Mouse (Mus musculus) MEL (cell line): ENCODE measurements around the gene Esp24. TPM values are rescaled to one million over a fixed set of nuclear protein-coding genes. Genes with fewer than 3 reads are reported as not detected.
"Not testable (repeated sequence)": the region's sequence is repeated elsewhere in the genome, so short reads cannot be mapped to it uniquely, and the experiment has no call there.

ENCODE experiments used
- DNase-seq: peaks from one replicate; pipeline ENCODE4 v3.0.0; 2011; ENCODE audit warnings: low read depth, low spot score
- H3K27ac ChIP-seq: 2 replicates; pipeline ENCODE4 v1.5.1; 2012; ENCODE audit warnings: low read depth, mild to moderate bottlenecking, control low read depth, low read length, moderate library complexity; ENCODE audit not compliant: control insufficient read depth
- H3K27me3 ChIP-seq, 2 experiments: fragments of 150-350 bp in 1 of 2; sonication (generic) in 1 of 2; 2 replicates each; pipeline ENCODE4 v1.6.1; 2012; ENCODE audit warnings: low read length in 2 of 2, mild to moderate bottlenecking in 2 of 2, improper control_type of control experiment in 1 of 2, moderate library complexity in 1 of 2; ENCODE audit not compliant: insufficient read depth in 2 of 2, control insufficient read depth in 1 of 2
- H3K36me3 ChIP-seq, 2 experiments: 2 replicates each; pipeline ENCODE4 v1.6.1; 2012 to 2014; ENCODE audit warnings: low read length in 2 of 2, improper control_type of control experiment in 1 of 2, inconsistent platforms in 1 of 2, mild to moderate bottlenecking in 1 of 2; ENCODE audit not compliant: insufficient read depth in 2 of 2, control insufficient read depth in 1 of 2
- H3K4me1 ChIP-seq, 2 experiments: fragments of 150-350 bp in 1 of 2; sonication (generic) in 1 of 2; 2 replicates each; pipeline ENCODE4 v1.6.1; 2012; ENCODE audit warnings: low read length in 2 of 2, improper control_type of control experiment in 1 of 2, mild to moderate bottlenecking in 1 of 2; ENCODE audit not compliant: insufficient read depth in 2 of 2, control insufficient read depth in 1 of 2
- H3K4me3 ChIP-seq, 2 experiments: fragments of 150-350 bp in 1 of 2; sonication (generic) in 1 of 2; 2 replicates each; pipeline ENCODE4 v1.5.1; 2012; ENCODE audit warnings: low read depth in 2 of 2, low read length in 2 of 2, mild to moderate bottlenecking in 2 of 2, moderate library complexity in 2 of 2, control low read depth in 1 of 2, improper control_type of control experiment in 1 of 2; ENCODE audit not compliant: control insufficient read depth in 1 of 2, insufficient read depth in 1 of 2
- H3K79me2 ChIP-seq: 2 replicates; pipeline ENCODE4 v1.6.1; 2012; ENCODE audit warnings: mild to moderate bottlenecking, low read length, moderate library complexity; ENCODE audit not compliant: control insufficient read depth, poor library complexity, insufficient read depth
- H3K9ac ChIP-seq: 2 replicates; pipeline ENCODE4 v1.6.1; 2012; ENCODE audit warnings: low read depth, mild to moderate bottlenecking, control low read depth, low read length, moderate library complexity; ENCODE audit not compliant: control insufficient read depth, poor library complexity, severe bottlenecking
- H3K9me3 ChIP-seq: fragments of 150-350 bp; sonication (generic); replicated peaks from 2 replicates; pipeline ENCODE4 v1.6.1; 2012; ENCODE audit warnings: mild to moderate bottlenecking, low read length, improper control_type of control experiment, moderate library complexity; ENCODE audit not compliant: insufficient read depth
- CHD2 ChIP-seq: IDR thresholded peaks from 2 replicates; pipeline ENCODE4 v1.6.1; 2011; ENCODE audit warnings: low read length, improper control_type of control experiment
- E2F4 ChIP-seq: IDR thresholded peaks from 2 replicates; pipeline ENCODE4 v1.6.1; 2011; ENCODE audit warnings: low read depth, low read length, improper control_type of control experiment, borderline replicate concordance
- ELF1 ChIP-seq: IDR thresholded peaks from 2 replicates; pipeline ENCODE4 v1.6.1; 2014; ENCODE audit warnings: low read depth, mild to moderate bottlenecking, inconsistent platforms, low read length, improper control_type of control experiment, moderate library complexity
- EP300 ChIP-seq, 2 experiments: IDR thresholded peaks; 2 replicates each; pipeline ENCODE4 v1.6.1; 2011; ENCODE audit warnings: improper control_type of control experiment in 2 of 2, low read length in 2 of 2, low read depth in 1 of 2, mild to moderate bottlenecking in 1 of 2
- ETS1 ChIP-seq: IDR thresholded peaks from 2 replicates; pipeline ENCODE4 v1.6.1; 2012; ENCODE audit warnings: low read depth, mild to moderate bottlenecking, inconsistent platforms, low read length, improper control_type of control experiment, moderate library complexity
- HCFC1 ChIP-seq: IDR thresholded peaks from 2 replicates; pipeline ENCODE4 v1.6.1; 2012; ENCODE audit warnings: low read depth, mild to moderate bottlenecking, inconsistent platforms, low read length, improper control_type of control experiment, moderate library complexity
- MAX ChIP-seq: IDR thresholded peaks from 2 replicates; pipeline ENCODE4 v1.6.1; 2011; ENCODE audit warnings: low read length, improper control_type of control experiment
- MYB ChIP-seq: IDR thresholded peaks from 2 replicates; pipeline ENCODE4 v1.6.1; 2011; ENCODE audit warnings: mild to moderate bottlenecking, low read depth, low read length, improper control_type of control experiment
- MYC ChIP-seq: IDR thresholded peaks from 2 replicates; pipeline ENCODE4 v1.6.1; 2011; ENCODE audit warnings: low read depth, mild to moderate bottlenecking, low read length, improper control_type of control experiment, moderate library complexity
- NRF1 ChIP-seq: IDR thresholded peaks from 2 replicates; pipeline ENCODE4 v1.6.1; 2014; ENCODE audit warnings: low read depth, mild to moderate bottlenecking, inconsistent platforms, low read length, improper control_type of control experiment, moderate library complexity; ENCODE audit not compliant: poor library complexity, insufficient read depth, severe bottlenecking
- POLR2AphosphoS2 ChIP-seq: IDR thresholded peaks from 2 replicates; pipeline ENCODE4 v1.6.1; 2011; ENCODE audit warnings: low read length, improper control_type of control experiment
- TBP ChIP-seq: IDR thresholded peaks from 2 replicates; pipeline ENCODE4 v1.8.0; 2011; ENCODE audit warnings: low read depth, low read length, improper control_type of control experiment
- ZC3H11A ChIP-seq: IDR thresholded peaks from 2 replicates; pipeline ENCODE4 v1.6.1; 2012; ENCODE audit warnings: low read depth, mild to moderate bottlenecking, inconsistent platforms, low read length, improper control_type of control experiment
- polyA plus RNA-seq, 2 experiments: library from polyadenylated mRNA; stranded (reverse) in 1 of 2; unstranded in 1 of 2; fragments of >175 nt in 1 of 2; fragments of >200 nt in 1 of 2; gene quantifications; 2 replicates each; pipeline versions ENCODE4 v1.2.1 to v1.2.4; 2012; ENCODE audit warnings: low replicate concordance in 2 of 2, low read depth in 1 of 2; ENCODE audit not compliant: insufficient read length in 2 of 2, insufficient read depth in 1 of 2, missing spikeins in 1 of 2
- total RNA-seq: library from RNA; depleted of rRNA; stranded (reverse); fragments of 300-350 nt; gene quantifications from 2 replicates; pipeline ENCODE4 v1.2.3, GENCODE M21; 2012; rRNA removed

Gene Esp24
- not detected in 2 replicates for total RNA-seq
- polyA plus RNA-seq: not detected

DNA sequence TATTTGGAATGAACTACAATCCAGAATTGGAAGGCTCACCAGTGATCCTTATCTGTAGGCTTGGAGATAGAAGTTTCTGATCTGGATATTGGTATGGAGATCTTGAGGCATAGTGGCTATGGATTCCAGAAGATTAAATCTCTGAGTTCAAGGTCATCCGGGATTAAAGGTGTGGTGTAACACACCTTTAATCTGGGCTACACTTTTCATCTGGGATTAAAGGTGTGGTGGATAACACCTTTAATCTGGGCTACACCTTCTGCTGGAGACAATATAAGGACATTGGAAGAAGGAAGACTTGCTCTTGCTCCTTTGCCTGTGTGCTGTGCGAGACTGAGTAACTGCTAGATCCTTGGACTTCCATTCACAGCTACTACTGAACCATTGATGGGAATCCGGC is at the start of gene Esp24:
Esp24 (plus strand) TSS at position 301 of the 400 bp plus-strand sequence.
- not testable (repeated sequence) for H3K27ac ChIP-seq, H3K36me3 ChIP-seq

DNA sequence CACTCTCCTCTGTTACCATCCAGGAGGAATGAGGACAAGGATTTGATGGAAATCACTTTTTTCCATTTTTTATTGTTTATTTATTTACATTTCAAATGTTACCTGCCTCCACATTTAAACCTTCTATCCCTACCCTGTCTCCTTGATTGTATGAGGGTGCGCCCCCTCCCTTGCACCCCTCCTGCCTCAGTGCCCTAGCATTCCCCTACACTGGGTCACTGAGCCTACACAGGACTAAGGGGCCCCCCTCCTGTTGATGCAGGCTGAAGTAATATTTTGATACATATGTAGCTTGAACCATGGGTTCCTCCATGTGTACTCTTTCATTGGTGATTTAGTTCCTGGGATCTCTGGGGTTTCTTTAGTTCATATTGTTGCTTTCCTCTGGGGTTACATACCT is 26.6 kb upstream of the Esp24 start:
- no peak overlapping the region for H3K9ac ChIP-seq
- no peaks in the 10 kb centered on the region for H3K27me3 ChIP-seq
- no peaks in the 10 kb centered on the region for H3K79me2 ChIP-seq
- H3K36me3 ChIP-seq: no peaks in the 10 kb centered on the region
- DNase-seq: no peak
- H3K4me3 ChIP-seq: no peak overlapping the region
- H3K4me1 ChIP-seq: no peaks in the 10 kb centered on the region
- H3K27ac ChIP-seq: no peak overlapping the region
- no peaks in the 10 kb centered on the region for H3K9me3 ChIP-seq
- TF ChIP-seq MYC (no peak), MYB (no peak), EP300 (IDR thresholded peaks at IDR 0.05; ENCODE audit: low read depth in 1 of 2, low read length in 2 of 2) (no peak), ELF1 (no peak), MAX (no peak)

More for the DNA sequence above, at the start of gene Esp24:
- H3K9ac ChIP-seq, H3K4me1 ChIP-seq, H3K79me2 ChIP-seq, H3K27me3 ChIP-seq, DNase-seq, H3K4me3 ChIP-seq, H3K9me3 ChIP-seq: not testable (repeated sequence)

DNA sequence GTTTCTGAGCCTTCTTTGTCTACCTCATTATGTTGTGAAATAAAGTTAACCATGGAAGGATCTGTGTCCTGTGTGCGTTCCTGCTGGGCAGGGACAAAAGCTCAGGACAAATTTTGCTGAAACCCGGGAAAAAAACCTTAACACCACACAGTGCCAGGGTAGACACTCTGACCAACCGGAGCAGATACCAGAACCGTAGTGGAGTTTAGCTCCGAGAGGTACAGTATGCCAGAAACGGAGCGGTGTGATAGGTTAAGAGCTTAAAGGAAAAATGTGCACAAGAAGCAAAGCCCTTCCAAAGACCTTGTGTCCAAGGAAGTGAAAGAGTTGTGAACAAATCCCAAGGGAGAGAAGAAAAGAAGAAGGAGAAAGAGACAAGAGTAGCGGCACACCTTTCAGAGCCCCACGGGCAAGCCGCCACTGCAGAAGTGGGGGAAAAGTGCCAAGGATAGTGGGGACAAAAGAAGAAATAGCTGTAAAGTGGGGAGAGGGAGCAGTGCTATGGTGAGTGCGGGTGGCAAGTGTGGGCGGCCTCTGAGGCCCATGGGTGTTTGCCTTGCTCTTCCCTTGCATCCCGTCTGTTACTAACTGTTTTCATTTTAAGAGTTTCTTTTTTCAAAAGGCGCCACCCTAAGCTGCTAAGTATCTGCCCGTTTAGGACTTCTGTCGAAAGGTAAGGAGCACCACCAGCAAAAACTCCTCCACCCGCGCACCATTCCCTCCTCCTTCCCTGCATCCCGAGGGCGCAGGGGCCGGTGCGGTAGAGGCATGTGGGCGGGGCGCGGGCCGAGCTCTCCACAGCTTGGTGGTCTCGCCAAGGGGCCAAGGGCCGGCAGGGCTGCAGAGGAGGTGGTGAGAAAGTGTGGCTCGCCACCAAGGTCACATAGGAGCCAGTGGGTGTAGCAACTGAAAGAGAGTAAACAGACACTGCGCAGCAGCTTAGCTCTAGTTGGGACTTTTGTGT is 25.5 kb upstream of the Esp24 start:
- no peaks in the 10 kb centered on the region for H3K9me3 ChIP-seq
- TF ChIP-seq POLR2AphosphoS2 (no peak), NRF1 (no peak), E2F4 (no peak), ZC3H11A (no peak), ELF1 (no peak), HCFC1 (no peak), ETS1 (no peak), TBP (no peak), CHD2 (no peak), MYC (no peak)
- no peak overlapping the region for H3K27ac ChIP-seq
- H3K27me3 ChIP-seq: no peaks in the 10 kb centered on the region
- H3K4me1 ChIP-seq: no peaks in the 10 kb centered on the region
- H3K36me3 ChIP-seq: no peaks in the 10 kb centered on the region
- no peak overlapping the region for H3K4me3 ChIP-seq
- H3K79me2 ChIP-seq: no peaks in the 10 kb centered on the region
- H3K9ac ChIP-seq: no peak overlapping the region
- no peak for DNase-seq
